Mouse (Mus musculus) CD4-positive, CD25-positive, alpha-beta regulatory T cell, adult 2 months (primary cell): ENCODE data around the gene Clba1.

ENCODE experiments used
- DNase-seq: peaks from one replicate; pipeline ENCODE4 v3.0.0-alpha.2; 2012; ENCODE audit warnings: low read depth, low spot score

The Clba1 gene

DNA sequence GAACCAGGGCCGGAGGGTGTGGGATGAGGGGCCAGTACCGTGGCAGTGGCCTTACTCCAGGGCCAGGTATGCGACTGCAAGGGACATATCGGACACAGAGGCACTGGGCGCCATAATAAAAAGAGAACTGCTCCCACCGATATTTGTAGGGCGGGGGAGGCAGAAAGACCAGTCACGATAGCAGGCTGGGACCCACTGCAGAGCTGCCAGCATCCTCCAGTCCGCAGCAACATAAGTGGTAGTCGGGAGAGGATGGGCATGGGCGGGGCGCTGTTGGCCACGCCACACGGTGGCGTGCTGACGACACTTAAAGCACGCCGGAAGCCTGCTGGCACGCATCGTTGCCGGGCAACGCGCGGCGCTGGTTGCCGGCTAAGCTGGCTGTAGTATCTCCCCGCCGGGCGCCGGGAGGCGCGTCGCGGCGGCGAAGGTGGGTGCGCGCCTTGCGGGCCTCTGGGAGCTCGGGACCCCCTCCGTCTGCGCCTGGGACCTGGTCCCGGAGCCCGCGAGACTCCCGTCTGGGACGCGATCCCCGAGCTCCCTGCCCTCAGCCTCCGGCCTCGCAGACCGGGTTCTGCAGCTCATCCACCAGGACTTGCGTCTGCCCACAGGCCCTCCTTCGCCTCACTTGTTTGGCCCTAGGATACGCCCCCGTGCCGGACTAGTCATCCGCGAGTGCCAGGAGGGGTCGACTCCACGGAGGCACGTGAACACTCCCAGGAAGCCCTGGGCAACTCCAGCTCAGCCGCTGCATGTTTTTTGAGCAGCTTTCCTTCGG, at the start of gene Clba1:
Gene Clba1 (plus strand): TSS at position 351 of the 778 bp plus-strand sequence.
- peak; percentile 96 for DNase-seq

GRCm38 (mm10) chr12:112759471-112759870, 49.3 kb upstream of the Clba1 start:
- DNase-seq, result no peak

GRCm38 (mm10) chr12:112760154-112760926, 48.4 kb upstream of the Clba1 start, which contains the start of gene Pld4:
TSS of gene Pld4 (plus strand) at chr12:112760655.
- DNase-seq, result no peak

- DNase-seq, result no peak
Measured at GRCm38 (mm10) chr12:112761411-112761810, 47.3 kb upstream of the Clba1 start.

- DNase-seq, result no peak
Measured at GRCm38 (mm10) chr12:112762018-112762417, 46.7 kb upstream of the Clba1 start.

DNA sequence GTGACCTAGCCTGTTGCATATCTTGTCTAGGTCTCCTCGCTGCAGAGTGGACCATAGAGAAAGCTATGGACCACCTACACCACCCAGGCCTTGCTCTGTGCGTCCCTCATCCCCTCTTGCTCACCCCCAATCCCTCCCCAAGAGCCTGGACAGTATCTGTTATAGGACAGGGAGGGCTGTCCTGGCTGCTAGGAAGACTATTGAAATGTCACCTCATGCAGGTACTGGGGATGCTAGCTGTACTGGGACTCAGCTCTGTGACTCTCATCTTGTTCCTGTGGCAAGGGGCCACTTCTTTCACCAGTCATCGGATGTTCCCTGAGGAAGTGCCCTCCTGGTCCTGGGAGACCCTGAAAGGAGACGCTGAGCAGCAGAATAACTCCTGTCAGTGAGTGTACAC, 45.6 kb upstream of the Clba1 start:
- DNase-seq, result no peak

DNA sequence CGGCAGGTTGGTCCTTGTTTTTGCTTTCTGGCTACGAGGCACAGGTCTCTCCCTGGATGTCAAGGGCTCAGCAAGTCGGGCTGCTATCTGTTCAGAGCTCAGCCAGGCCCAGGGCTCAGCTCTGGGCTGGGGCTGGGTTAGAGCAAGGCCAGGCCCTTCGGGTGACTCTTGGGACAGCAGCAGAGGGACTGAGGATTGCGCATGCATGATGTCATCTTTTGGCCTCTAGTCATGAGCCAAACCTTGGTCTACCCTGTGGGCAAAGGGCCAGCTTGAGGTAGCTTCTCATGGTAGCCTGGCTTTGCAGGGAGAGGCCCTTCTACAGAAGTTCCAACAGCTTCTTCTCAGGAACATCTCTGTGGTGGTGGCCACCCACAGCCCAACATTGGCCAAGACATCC, 44.6 kb upstream of the Clba1 start:
- DNase-seq, result no peak

DNA sequence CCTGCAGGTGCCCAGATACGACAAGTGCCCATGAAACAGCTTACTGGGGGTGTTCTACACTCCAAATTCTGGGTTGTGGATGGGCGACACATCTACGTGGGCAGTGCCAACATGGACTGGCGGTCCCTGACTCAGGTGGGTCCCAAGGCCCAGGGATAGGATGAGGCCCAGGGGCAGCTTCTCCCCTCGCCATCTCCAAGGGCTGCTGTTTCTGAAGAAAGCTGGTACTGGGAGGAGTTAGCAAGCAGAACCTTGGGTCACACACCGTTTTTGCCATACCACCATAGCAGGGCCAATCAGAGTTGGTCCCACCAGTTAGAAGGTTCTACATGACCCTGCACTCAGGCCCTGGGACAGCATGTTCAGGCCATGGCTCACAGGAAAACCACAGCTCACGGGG, 43.7 kb upstream of the Clba1 start:
- no peak for DNase-seq

GRCm38 (mm10) chr12:112766586-112766985, 42.2 kb upstream of the Clba1 start:
- DNase-seq, result no peak

GRCm38 (mm10) chr12:112767036-112767890, 41.5 kb upstream of the Clba1 start:
- DNase-seq, result no peak

DNA sequence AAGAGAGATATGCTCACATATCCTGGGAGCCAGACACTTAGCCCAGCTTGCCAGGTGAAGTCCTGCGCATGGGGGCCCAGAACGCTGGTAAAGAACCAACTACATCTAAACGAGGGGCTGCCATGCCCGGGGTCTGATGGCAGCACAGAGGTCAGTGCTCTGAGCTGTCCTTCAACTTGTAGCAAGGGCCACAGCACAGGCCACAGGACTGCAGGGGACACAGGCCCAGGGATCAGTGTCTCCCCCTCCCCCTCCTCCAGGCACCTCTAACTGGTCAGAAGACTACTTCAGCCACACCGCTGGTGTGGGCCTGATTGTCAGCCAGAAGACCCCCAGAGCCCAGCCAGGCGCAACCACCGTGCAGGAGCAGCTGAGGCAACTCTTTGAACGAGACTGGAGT, 40.6 kb upstream of the Clba1 start:
- DNase-seq, result no peak

- peak; percentile 15 for DNase-seq
Measured at GRCm38 (mm10) chr12:112769031-112769430, 39.7 kb upstream of the Clba1 start.

GRCm38 (mm10) chr12:112769751-112770150, 39.0 kb upstream of the Clba1 start:
- DNase-seq, result no peak

- DNase-seq, result no peak
Measured at GRCm38 (mm10) chr12:112770396-112770795, 38.3 kb upstream of the Clba1 start.

GRCm38 (mm10) chr12:112772306-112772705, 36.4 kb upstream of the Clba1 start:
- no peak for DNase-seq

- DNase-seq, result no peak
Measured at GRCm38 (mm10) chr12:112773366-112773765, 35.4 kb upstream of the Clba1 start.

DNA sequence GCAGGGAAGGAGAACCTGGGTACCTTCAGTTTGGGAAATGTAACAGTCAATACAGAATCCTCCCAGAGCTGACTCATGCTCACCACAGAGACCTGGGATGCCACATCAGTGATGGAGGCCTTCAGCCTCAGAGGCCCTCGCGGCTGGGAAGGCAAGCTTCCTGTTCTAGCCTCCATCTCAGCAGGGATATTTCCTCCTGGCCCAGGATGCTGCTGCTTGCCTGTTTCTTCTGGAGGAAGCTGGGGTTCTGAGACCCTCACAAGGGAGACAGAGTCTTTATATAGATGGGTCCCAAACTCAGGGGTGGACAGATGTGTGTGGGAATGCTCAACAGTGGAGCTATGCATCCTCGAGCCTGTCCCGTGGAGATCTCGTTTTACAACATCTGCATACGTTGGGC, 34.7 kb upstream of the Clba1 start:
- no peak for DNase-seq

GRCm38 (mm10) chr12:112774481-112774880, 34.3 kb upstream of the Clba1 start:
- DNase-seq, result no peak

- DNase-seq, result no peak
Measured at GRCm38 (mm10) chr12:112791026-112791425, 17.7 kb upstream of the Clba1 start.

DNA sequence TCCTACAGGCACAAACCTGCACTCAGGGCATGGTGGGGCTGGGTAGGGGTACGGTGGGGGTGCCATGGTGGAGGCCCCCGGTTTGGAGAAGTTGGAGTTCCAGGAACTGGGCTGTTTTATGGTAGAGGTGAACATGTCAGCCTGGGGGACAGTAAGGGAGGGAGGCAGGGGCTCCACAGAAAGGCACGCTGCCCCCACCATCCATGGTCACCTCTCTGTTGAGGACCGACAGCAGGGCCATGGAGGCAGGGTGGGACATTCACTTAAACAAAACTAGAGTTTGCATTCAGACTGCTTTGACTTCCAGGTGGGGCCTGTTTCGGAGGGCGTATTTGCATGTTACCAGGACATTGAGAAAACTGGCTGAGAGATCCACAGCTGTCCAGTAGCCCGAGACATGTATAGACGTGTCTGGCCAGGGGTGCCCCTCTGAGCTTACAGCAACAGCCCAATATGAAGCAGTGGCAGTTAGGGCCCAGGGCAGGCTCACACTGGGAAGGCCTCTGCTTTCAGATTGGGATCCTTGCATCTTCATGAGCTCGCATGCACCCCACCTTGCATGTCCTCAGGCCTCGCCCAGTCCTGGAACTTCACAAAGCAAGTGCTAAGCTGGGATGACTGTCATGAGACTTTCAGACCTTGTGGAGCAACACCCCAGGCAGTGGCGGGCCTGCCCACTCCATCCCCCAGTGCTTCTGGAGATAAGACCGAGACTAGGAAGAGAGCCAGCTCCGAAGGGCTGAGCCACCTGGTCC, 15.0 kb upstream of the Clba1 start:
- no peak for DNase-seq

- DNase-seq, result no peak
Measured at GRCm38 (mm10) chr12:112794356-112794816, 14.4 kb upstream of the Clba1 start.
